Mouse (Mus musculus): Measurements from ENCODE around the gene Tnfrsf21. TPM values are rescaled to one million over a fixed set of nuclear protein-coding genes. Genes with fewer than 3 reads are reported as not detected.

Gene Tnfrsf21
- 9.6 and 10.4 TPM in 2 replicates for polyA plus RNA-seq (2015; fragmentation: Nextera tagmentation; extraction: Ambion mirVana)

- ATAC-seq (ENCODE audit: extremely low read depth, insufficient number of reproducible peaks, low FRiP score, low TSS enrichment): peak; percentile 74; the same call in 1 of the 2 replicates
- H3K27me3 ChIP-seq (replicated peaks): peaks cover 37% of the 10 kb centered on the region
- under 1% methylated on average over 80 of the region's 80 CpGs for WGBS
These were observed at the start of gene Tnfrsf21 for GRCm38 (mm10) chr17:43016371-43017331. Tnfrsf21 (plus strand) TSS chr17:43016555.

DNA sequence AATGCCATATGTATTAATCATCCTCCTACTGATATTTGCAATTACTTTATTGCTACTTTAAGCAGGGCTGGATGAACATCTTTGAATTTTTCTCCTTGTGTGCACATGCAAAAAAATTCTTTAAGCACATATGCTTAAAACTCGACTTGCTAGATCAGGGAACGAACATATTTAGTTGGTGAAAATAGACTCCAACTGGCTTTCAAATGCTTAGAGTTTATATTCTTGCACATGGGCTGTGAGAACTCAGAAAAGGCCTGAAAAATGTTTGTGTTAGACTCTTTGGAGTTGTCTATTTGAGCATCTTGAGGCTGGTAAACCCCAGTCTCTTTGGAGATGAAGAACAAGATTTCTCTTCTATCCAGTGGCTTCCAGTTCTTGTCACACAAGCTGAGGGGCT lies 48.2 kb upstream of the Tnfrsf21 start:
- H3K4me2 ChIP-seq: no peak overlapping the region
- no peaks in the 10 kb centered on the region for H3K36me3 ChIP-seq
- ATAC-seq (ENCODE audit: extremely low read depth, insufficient number of reproducible peaks, low FRiP score, low TSS enrichment): no peak
- no peaks in the 10 kb centered on the region for H3K27me3 ChIP-seq (replicated peaks)
- H3K9ac ChIP-seq: no peak overlapping the region
- H3K9me3 ChIP-seq: 0 out of 2 replicates have a peak, but pooled peaks cover 3% of the 10 kb centered on the region
- no peaks in the 10 kb centered on the region for H3K4me1 ChIP-seq
- no peak overlapping the region for H3K27ac ChIP-seq (replicated peaks)
- H3K4me3 ChIP-seq: no peak overlapping the region
- 73% methylated on average over 2 of the region's 2 CpGs for WGBS

More at GRCm38 (mm10) chr17:43016371-43017331, at the start of gene Tnfrsf21:
- H3K9ac ChIP-seq: peak within 1 kb of the TSS; percentile 87
- peak within 1 kb of the TSS; percentile 99 for H3K4me2 ChIP-seq
- peak within 1 kb of the TSS; percentile 13; the same call in 1 of the 2 replicates for H3K27ac ChIP-seq (replicated peaks)
- peaks cover 11% of the 10 kb centered on the region; the same call in 1 of the 2 replicates for H3K4me1 ChIP-seq
- no peaks in the 10 kb centered on the region for H3K36me3 ChIP-seq
- H3K4me3 ChIP-seq: peak within 1 kb of the TSS; percentile 69
- H3K9me3 ChIP-seq: no peaks in the 10 kb centered on the region

GRCm38 (mm10) chr17:42975312-42975996 lies 40.9 kb upstream of the Tnfrsf21 start:
- no peak; the same call in 1 of the 2 replicates for ATAC-seq (ENCODE audit: extremely low read depth, insufficient number of reproducible peaks, low FRiP score, low TSS enrichment)
- Histone ChIP-seq H3K27ac (replicated peaks) (peak overlapping the region; percentile 53), H3K9ac (no peak overlapping the region), H3K4me3 (no peak overlapping the region), H3K9me3 (0 out of 2 replicates have a peak, but pooled peaks cover 3% of the 10 kb centered on the region), H3K27me3 (replicated peaks) (no peaks in the 10 kb centered on the region), H3K4me2 (peak overlapping the region; percentile 26), H3K36me3 (no peaks in the 10 kb centered on the region), H3K4me1 (peaks cover 9% of the 10 kb centered on the region)
- WGBS: 46% methylated on average over 18 of the region's 18 CpGs

GRCm38 (mm10) chr17:42977766-42978165 lies 38.6 kb upstream of the Tnfrsf21 start:
- Histone ChIP-seq H3K4me3 (no peak overlapping the region), H3K9ac (no peak overlapping the region), H3K9me3 (no peaks in the 10 kb centered on the region), H3K36me3 (no peaks in the 10 kb centered on the region), H3K27ac (replicated peaks) (no peak overlapping the region), H3K27me3 (replicated peaks) (no peaks in the 10 kb centered on the region), H3K4me2 (no peak overlapping the region), H3K4me1 (peaks cover 15% of the 10 kb centered on the region)
- ATAC-seq (ENCODE audit: extremely low read depth, insufficient number of reproducible peaks, low FRiP score, low TSS enrichment): no peak
- 58% methylated on average over 7 of the region's 7 CpGs for WGBS

DNA sequence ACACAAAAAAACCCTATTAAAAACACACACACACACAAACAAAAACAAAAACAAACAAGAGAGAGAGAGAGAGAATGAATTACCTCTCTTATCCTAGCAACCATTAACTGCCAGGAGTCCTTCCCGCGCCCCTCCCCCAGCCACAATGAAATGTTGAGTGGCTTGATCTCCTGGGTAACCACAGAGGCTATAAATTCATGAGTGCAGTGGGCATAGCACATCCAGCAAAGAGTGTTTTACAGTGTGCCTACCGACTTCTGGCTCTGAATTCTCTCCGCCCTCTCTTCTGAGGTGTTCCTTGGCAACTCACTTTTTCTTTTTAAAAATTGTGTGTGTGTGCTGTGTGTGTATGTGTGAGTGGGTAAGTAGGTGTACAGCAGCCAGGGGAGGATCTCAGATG lies 38.0 kb upstream of the Tnfrsf21 start:
- Histone ChIP-seq H3K27ac (replicated peaks) (no peak overlapping the region), H3K27me3 (replicated peaks) (no peaks in the 10 kb centered on the region), H3K9ac (no peak overlapping the region), H3K9me3 (no peaks in the 10 kb centered on the region), H3K4me3 (no peak overlapping the region), H3K36me3 (no peaks in the 10 kb centered on the region), H3K4me1 (peaks cover 15% of the 10 kb centered on the region), H3K4me2 (no peak overlapping the region)
- WGBS: 75% methylated on average over 4 of the region's 4 CpGs
- no peak for ATAC-seq (ENCODE audit: extremely low read depth, insufficient number of reproducible peaks, low FRiP score, low TSS enrichment)

DNA sequence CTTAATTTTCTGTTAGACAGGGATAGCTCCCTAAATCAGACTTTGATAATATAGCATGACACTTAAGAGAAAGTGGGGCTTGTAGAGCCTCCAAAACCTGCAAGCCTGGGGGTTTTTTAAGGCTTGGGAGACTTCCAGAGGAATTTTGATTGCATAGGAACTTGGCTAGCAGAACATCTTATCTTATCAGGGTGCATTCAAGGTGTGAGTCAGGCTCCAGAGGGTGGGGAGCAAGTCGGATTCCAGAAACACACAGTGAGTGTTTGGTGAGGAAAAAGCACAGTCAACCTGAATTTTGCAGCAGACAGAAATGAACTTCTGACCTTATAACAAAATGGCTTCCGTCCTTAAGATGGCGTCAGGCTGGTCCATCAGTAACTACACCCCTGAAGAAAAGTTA lies 34.5 kb upstream of the Tnfrsf21 start:
- ATAC-seq (ENCODE audit: extremely low read depth, insufficient number of reproducible peaks, low FRiP score, low TSS enrichment): no peak
- no peak overlapping the region for H3K4me2 ChIP-seq
- H3K4me1 ChIP-seq: peaks cover 7% of the 10 kb centered on the region; the same call in 1 of the 2 replicates
- no peaks in the 10 kb centered on the region for H3K9me3 ChIP-seq
- no peak overlapping the region for H3K4me3 ChIP-seq
- peak overlapping the region; percentile 6 for H3K27ac ChIP-seq (replicated peaks)
- no peaks in the 10 kb centered on the region for H3K27me3 ChIP-seq (replicated peaks)
- 49% methylated on average over 3 of the region's 3 CpGs for WGBS
- no peaks in the 10 kb centered on the region for H3K36me3 ChIP-seq
- H3K9ac ChIP-seq: no peak overlapping the region

DNA sequence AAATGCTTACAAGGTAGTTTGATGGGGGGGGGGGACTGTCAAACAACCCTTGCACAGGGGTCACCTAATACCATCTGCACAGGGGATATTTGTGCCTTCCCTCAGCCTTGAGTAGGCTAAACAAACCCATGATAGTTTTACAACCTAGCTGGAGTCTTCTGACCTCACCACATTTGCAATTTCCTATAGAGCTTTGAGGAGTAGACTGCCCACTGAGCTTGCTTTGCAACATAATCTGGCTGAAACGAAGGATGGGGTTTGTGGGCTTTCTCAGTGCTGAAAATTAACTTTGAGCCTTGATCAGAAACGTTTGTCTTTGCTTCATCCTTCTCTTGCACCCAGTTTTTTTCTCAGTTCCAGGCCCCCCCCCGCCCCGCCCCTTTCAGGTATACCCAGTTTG lies 33.8 kb upstream of the Tnfrsf21 start:
- Histone ChIP-seq H3K4me2 (no peak overlapping the region), H3K27me3 (replicated peaks) (no peaks in the 10 kb centered on the region), H3K4me3 (no peak overlapping the region), H3K9me3 (no peaks in the 10 kb centered on the region), H3K9ac (no peak overlapping the region), H3K4me1 (peaks cover 7% of the 10 kb centered on the region; the same call in 1 of the 2 replicates), H3K36me3 (no peaks in the 10 kb centered on the region), H3K27ac (replicated peaks) (0 out of 2 replicates have a peak overlapping the region, but pooled peaks have one; percentile 6)
- 55% methylated on average over 4 of the region's 4 CpGs for WGBS
- ATAC-seq (ENCODE audit: extremely low read depth, insufficient number of reproducible peaks, low FRiP score, low TSS enrichment): no peak

- no peak overlapping the region for H3K4me3 ChIP-seq
- no peak overlapping the region for H3K27ac ChIP-seq (replicated peaks)
- no peak overlapping the region for H3K9ac ChIP-seq
- no peak for ATAC-seq (ENCODE audit: extremely low read depth, insufficient number of reproducible peaks, low FRiP score, low TSS enrichment)
- H3K4me2 ChIP-seq: no peak overlapping the region
- H3K9me3 ChIP-seq: no peaks in the 10 kb centered on the region; the same call in 1 of the 2 replicates
- 54% methylated on average over 9 of the region's 9 CpGs for WGBS
- H3K36me3 ChIP-seq: no peaks in the 10 kb centered on the region
- no peaks in the 10 kb centered on the region for H3K27me3 ChIP-seq (replicated peaks)
- peaks cover 7% of the 10 kb centered on the region; the same call in 1 of the 2 replicates for H3K4me1 ChIP-seq
These were observed 30.3 kb upstream of the Tnfrsf21 start for GRCm38 (mm10) chr17:42985837-42986589.

GRCm38 (mm10) chr17:42987692-42988091 lies 28.7 kb upstream of the Tnfrsf21 start:
- Histone ChIP-seq H3K36me3 (no peaks in the 10 kb centered on the region), H3K27me3 (replicated peaks) (no peaks in the 10 kb centered on the region), H3K4me1 (0 out of 2 replicates have a peak, but pooled peaks cover 2% of the 10 kb centered on the region), H3K4me2 (no peak overlapping the region), H3K9me3 (no peaks in the 10 kb centered on the region; the same call in 1 of the 2 replicates), H3K4me3 (no peak overlapping the region), H3K27ac (replicated peaks) (no peak overlapping the region), H3K9ac (no peak overlapping the region)
- WGBS: 29% methylated on average over 4 of the region's 4 CpGs
- no peak for ATAC-seq (ENCODE audit: extremely low read depth, insufficient number of reproducible peaks, low FRiP score, low TSS enrichment)

GRCm38 (mm10) chr17:42989981-42990380 lies 26.4 kb upstream of the Tnfrsf21 start:
- no peaks in the 10 kb centered on the region; the same call in 1 of the 2 replicates for H3K9me3 ChIP-seq
- 75% methylated on average over 4 of the region's 4 CpGs for WGBS
- H3K36me3 ChIP-seq: no peaks in the 10 kb centered on the region
- H3K4me3 ChIP-seq: no peak overlapping the region
- H3K4me1 ChIP-seq: 0 out of 2 replicates have a peak, but pooled peaks cover 2% of the 10 kb centered on the region
- no peak overlapping the region for H3K4me2 ChIP-seq
- ATAC-seq (ENCODE audit: extremely low read depth, insufficient number of reproducible peaks, low FRiP score, low TSS enrichment): no peak
- no peak overlapping the region for H3K27ac ChIP-seq (replicated peaks)
- no peak overlapping the region for H3K9ac ChIP-seq
- H3K27me3 ChIP-seq (replicated peaks): no peaks in the 10 kb centered on the region

All from heart, embryonic 13.5 days (tissue).